In the genomic region with DNA sequence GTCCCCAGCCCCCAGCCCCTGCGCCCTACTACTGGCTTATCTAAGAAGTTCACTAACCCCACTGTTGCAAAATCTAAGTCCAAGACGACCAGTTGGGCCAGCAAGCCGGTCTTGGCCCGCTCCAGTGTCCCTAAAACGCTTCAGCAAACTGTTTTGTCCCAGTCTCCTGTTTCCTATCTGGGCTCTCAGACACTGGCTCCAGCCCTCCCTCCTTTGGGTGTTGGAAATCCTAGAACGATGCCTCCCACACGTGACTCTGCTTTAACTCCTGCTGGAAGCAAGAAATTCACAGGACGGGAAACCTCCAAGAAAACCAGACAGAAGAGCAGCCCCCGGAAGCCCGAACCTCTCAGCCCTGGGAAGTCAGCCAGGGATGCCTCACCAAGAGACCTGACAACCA, we compare ENCODE assay signal across 24 mouse cellular contexts. TPM values are rescaled to one million over a fixed set of nuclear protein-coding genes. Genes with fewer than 3 reads are reported as not detected.
DNase-seq lines count a peak whose midpoint lies in the region; ATAC-seq and TF ChIP-seq lines count a peak whose summit lies in the region.
"Had no signal": no experiment of that assay in that cellular context is flagged by ENCODE, and none has a peak within 500 bp of the region (broad histone marks: within the 10 kb centered on the region; RNA-seq: fewer than 3 reads in every experiment).

No protein-coding gene starts in this region.

- no peaks in the 10 kb centered on the region for H3K9me3 ChIP-seq in heart, embryonic 12.5 days (replicated peaks)
- H3K9me3 ChIP-seq in kidney, embryonic 16.5 days (ENCODE audit: low read length) = no peaks in the 10 kb centered on the region
- no peaks in the 10 kb centered on the region for H3K9me3 ChIP-seq in stomach, embryonic 14.5 days (ENCODE audit: control insufficient read depth, low read depth, low read length)
- no peaks in the 10 kb centered on the region for H3K9me3 ChIP-seq in stomach, postnatal 0 days (ENCODE audit: control insufficient read depth, low read length)
- H3K9me3 ChIP-seq: embryonic facial prominence, embryonic 13.5 days; forebrain, embryonic 15.5 days; heart, embryonic 13.5 days; hindbrain, embryonic 10.5 days; liver, embryonic 12.5 days; neural tube, embryonic 15.5 days had no signal

- no peak for DNase-seq in heart, postnatal 25 days (ENCODE audit: low spot score)
- DNase-seq in kidney, postnatal 4 days = no peak
- no peak for DNase-seq in stomach, postnatal 0 days (ENCODE audit: low spot score)
- no peak for DNase-seq in thymus, postnatal 10 days (ENCODE audit: low spot score in 2 of 2)
- DNase-seq: adrenal gland, postnatal 25 days; B cell, adult 2 months; cerebellum, adult 11 months; cerebellum, postnatal 10 days; lung, postnatal 14 days; thymus, adult 18-20 months had no signal

- H3K27me3 ChIP-seq in heart, embryonic 12.5 days (replicated peaks) = peaks cover 7% of the 10 kb centered on the region; the same call in 1 of the 2 replicates
- H3K27me3 ChIP-seq in kidney, embryonic 16.5 days (ENCODE audit: insufficient read depth, low read length) = no peaks in the 10 kb centered on the region
- no peaks in the 10 kb centered on the region for H3K27me3 ChIP-seq in stomach, embryonic 14.5 days (ENCODE audit: control insufficient read depth, insufficient read depth, low read length)
- no peaks in the 10 kb centered on the region for H3K27me3 ChIP-seq in stomach, postnatal 0 days (ENCODE audit: control insufficient read depth, insufficient read depth, low read length)
- H3K27me3 ChIP-seq: embryonic facial prominence, embryonic 13.5 days; forebrain, embryonic 15.5 days; heart, embryonic 13.5 days; liver, embryonic 12.5 days; neural tube, embryonic 15.5 days had no signal

- peaks cover 36% of the 10 kb centered on the region for H3K4me1 ChIP-seq in heart, embryonic 12.5 days (replicated peaks)
- peaks cover 28% of the 10 kb centered on the region for H3K4me1 ChIP-seq in kidney, embryonic 16.5 days (ENCODE audit: insufficient read depth, low read length)
- peaks cover 28% of the 10 kb centered on the region for H3K4me1 ChIP-seq in stomach, embryonic 14.5 days (ENCODE audit: control insufficient read depth, insufficient read depth, low read length)
- peaks cover 5% of the 10 kb centered on the region for H3K4me1 ChIP-seq in stomach, postnatal 0 days (replicated peaks; ENCODE audit: control insufficient read depth, insufficient read depth)

- intact Hi-C loops in heart, postnatal 25 days (cut with DNase I) = no loop called here

- H3K4me2 ChIP-seq in heart, embryonic 12.5 days = no peak overlapping the region
- H3K4me2 ChIP-seq in kidney, embryonic 16.5 days (replicated peaks; ENCODE audit: low read depth, low read length) = no peak overlapping the region
- H3K4me2 ChIP-seq in stomach, embryonic 14.5 days (replicated peaks; ENCODE audit: low read depth, low read length) = no peak overlapping the region
- no peak overlapping the region for H3K4me2 ChIP-seq in stomach, postnatal 0 days (replicated peaks; ENCODE audit: low read depth)
- H3K4me2 ChIP-seq: embryonic facial prominence, embryonic 13.5 days; forebrain, embryonic 15.5 days; heart, embryonic 13.5 days; liver, embryonic 12.5 days; neural tube, embryonic 15.5 days had no signal

- no peak overlapping the region for H3K4me3 ChIP-seq in heart, embryonic 12.5 days
- no peak overlapping the region for H3K4me3 ChIP-seq in kidney, embryonic 16.5 days (ENCODE audit: low read length)
- no peak overlapping the region for H3K4me3 ChIP-seq in stomach, embryonic 14.5 days (ENCODE audit: low read depth, low read length)
- H3K4me3 ChIP-seq in stomach, postnatal 0 days (ENCODE audit: low read depth, low read length) = no peak overlapping the region
- H3K4me3 ChIP-seq: embryonic facial prominence, embryonic 13.5 days; forebrain, embryonic 15.5 days; heart, embryonic 13.5 days; hindbrain, embryonic 10.5 days; liver, embryonic 12.5 days; neural tube, embryonic 15.5 days had no signal

- ATAC-seq in heart, embryonic 12.5 days (ENCODE audit: insufficient number of reproducible peaks, low FRiP score) = no peak
- no peak for ATAC-seq in kidney, embryonic 16.5 days (ENCODE audit: low FRiP score, low TSS enrichment)
- ATAC-seq in stomach, embryonic 14.5 days (ENCODE audit: insufficient number of reproducible peaks, insufficient read depth, low FRiP score, low read depth) = no peak
- no peak for ATAC-seq in stomach, postnatal 0 days (ENCODE audit: low FRiP score, low TSS enrichment)
- ATAC-seq: forebrain, embryonic 15.5 days; liver, embryonic 12.5 days; midbrain, embryonic 16.5 days had no signal

- H3K36me3 ChIP-seq in heart, embryonic 12.5 days = 0 out of 2 replicates have a peak, but pooled peaks cover 5% of the 10 kb centered on the region
- H3K36me3 ChIP-seq in kidney, embryonic 16.5 days (ENCODE audit: insufficient read depth, low read length) = peaks cover 13% of the 10 kb centered on the region
- peaks cover 51% of the 10 kb centered on the region for H3K36me3 ChIP-seq in stomach, embryonic 14.5 days (ENCODE audit: control insufficient read depth, insufficient read depth, low read length)
- peaks cover 7% of the 10 kb centered on the region; the same call in 1 of the 2 replicates for H3K36me3 ChIP-seq in stomach, postnatal 0 days (ENCODE audit: control insufficient read depth, insufficient read depth, low read length)
- H3K36me3 ChIP-seq: forebrain, embryonic 15.5 days; neural tube, embryonic 15.5 days had no signal

- no peak overlapping the region for H3K9ac ChIP-seq in heart, embryonic 12.5 days
- H3K9ac ChIP-seq in kidney, embryonic 16.5 days (replicated peaks; ENCODE audit: low read length) = no peak overlapping the region
- H3K9ac ChIP-seq in stomach, embryonic 14.5 days (replicated peaks; ENCODE audit: low read depth, low read length) = no peak overlapping the region
- H3K9ac ChIP-seq in stomach, postnatal 0 days (ENCODE audit: low read length) = no peak overlapping the region
- H3K9ac ChIP-seq: embryonic facial prominence, embryonic 13.5 days; forebrain, embryonic 15.5 days; heart, embryonic 13.5 days; liver, embryonic 12.5 days; neural tube, embryonic 15.5 days had no signal

- 67% methylated on average over 10 of the region's 10 CpGs for WGBS in heart, embryonic 12.5 days
- WGBS in kidney, embryonic 16.5 days = 32% methylated on average over 10 of the region's 10 CpGs
- WGBS in stomach, embryonic 14.5 days = 68% methylated on average over 10 of the region's 10 CpGs
- WGBS in stomach, postnatal 0 days = 61% methylated on average over 10 of the region's 10 CpGs

- no peak for TF ChIP-seq CTCF in stomach, postnatal 0 days (IDR thresholded peaks at IDR 0.05; ENCODE audit: low read depth)

- TF ChIP-seq EP300 in stomach, postnatal 0 days (optimal IDR thresholded peaks at IDR 0.05) = no peak

- 0 out of 2 replicates have a peak overlapping the region, but pooled peaks have one; percentile 25 for H3K27ac ChIP-seq in heart, embryonic 12.5 days (ENCODE audit: poor library complexity, severe bottlenecking)
- peak overlapping the region; percentile 4 for H3K27ac ChIP-seq in kidney, embryonic 16.5 days (ENCODE audit: low read length)
- peak overlapping the region; percentile 62; the same call in 1 of the 2 replicates for H3K27ac ChIP-seq in stomach, embryonic 14.5 days (ENCODE audit: low read length)
- H3K27ac ChIP-seq in stomach, postnatal 0 days (replicated peaks) = no peak overlapping the region
- H3K27ac ChIP-seq: forebrain, embryonic 15.5 days; hindbrain, embryonic 10.5 days; liver, embryonic 12.5 days; neural tube, embryonic 15.5 days had no signal

RNA-seq across cellular contexts. Expression of a gene that starts 11.6 kb away (rescaled TPM):
- polyA plus RNA-seq in heart, embryonic 12.5 days (2016; fragmentation: Nextera tagmentation; extraction: Ambion mirVana) = 3.7 and 3.8 TPM in 2 replicates
- 1 to 10 TPM; 1.3 to 1.7 TPM for total RNA-seq in heart, postnatal 25 days (2021)
- polyA plus RNA-seq in kidney, embryonic 16.5 days (2015; fragmentation: Nextera tagmentation; extraction: Ambion mirVana) = 7.3 and 7.8 TPM in 2 replicates
- 23.6 and 24.8 TPM in 2 replicates for polyA plus RNA-seq in stomach, embryonic 14.5 days (2014; fragmentation: Nextera tagmentation; extraction: Ambion mirVana)
- polyA plus RNA-seq in stomach, postnatal 0 days (2015; fragmentation: Nextera tagmentation; extraction: Ambion mirVana) = 5.3 and 6.2 TPM in 2 replicates

RNA-seq across cellular contexts. Expression of a gene that starts 53.4 kb away (rescaled TPM):
- polyA plus RNA-seq in heart, embryonic 12.5 days (2016; fragmentation: Nextera tagmentation; extraction: Ambion mirVana) = 0.14 and 0.46 TPM in 2 replicates
- not detected for total RNA-seq in heart, postnatal 25 days (2021)
- polyA plus RNA-seq in kidney, embryonic 16.5 days (2015; fragmentation: Nextera tagmentation; extraction: Ambion mirVana) = 147 and 153 TPM in 2 replicates
- polyA plus RNA-seq in stomach, embryonic 14.5 days (2014; fragmentation: Nextera tagmentation; extraction: Ambion mirVana) = 19.8 and 22.8 TPM in 2 replicates
- 4.0 and 4.7 TPM in 2 replicates for polyA plus RNA-seq in stomach, postnatal 0 days (2015; fragmentation: Nextera tagmentation; extraction: Ambion mirVana)
- total RNA-seq: adrenal gland, postnatal 25 days; gastrocnemius, adult 18-20 months; gastrocnemius, postnatal 4 days; left cerebral cortex, adult 18-20 months; left cerebral cortex, postnatal 36 days had no signal
- polyA plus RNA-seq: embryonic facial prominence, embryonic 13.5 days; forebrain, embryonic 15.5 days had no signal
